Mouse (Mus musculus): ENCODE data around the gene Myh7b. TPM values are rescaled to one million over a fixed set of nuclear protein-coding genes. Genes with fewer than 3 reads are reported as not detected.

The Myh7b gene
- total and polyA plus RNA-seq, 2 experiments, result not detected

DNA sequence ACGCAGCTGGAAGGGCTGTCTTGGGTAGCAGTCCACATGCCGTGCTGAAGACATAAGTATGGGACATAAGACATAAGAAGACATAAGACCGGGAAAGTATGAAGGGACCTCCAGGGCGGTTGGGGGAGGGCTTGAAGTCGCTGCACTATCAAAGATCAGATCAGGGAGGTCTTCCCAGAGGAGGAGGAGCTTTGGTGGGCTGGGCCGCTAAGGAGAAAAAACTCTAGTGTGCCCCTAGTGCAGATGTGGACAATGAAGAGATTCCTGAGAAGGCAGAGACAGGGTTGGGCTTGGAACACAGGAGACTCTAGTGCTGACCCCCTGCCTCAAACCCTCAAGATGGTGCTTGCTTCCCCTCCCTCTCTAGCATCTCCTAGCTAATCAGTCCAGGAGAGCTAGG is 6.0 kb downstream of the Myh7b start:
- 66% methylated on average over 6 of the region's 6 CpGs for WGBS
- TF ChIP-seq CTCF (IDR thresholded peaks at IDR 0.05; ENCODE audit: low read depth, low read length), result no peak
- TF ChIP-seq POLR2A (IDR thresholded peaks at IDR 0.05; ENCODE audit: extremely low read depth, insufficient read depth, low read length), result no peak
- no peak overlapping the region for H3K27ac ChIP-seq (replicated peaks; ENCODE audit: insufficient read depth, low read depth, low read length)
- no peak overlapping the region for H3K9ac ChIP-seq (ENCODE audit: low read depth, low read length)
- DNase-seq (ENCODE audit: extremely low read depth, low read depth, low spot score), result no peak
- H3K4me1 ChIP-seq (ENCODE audit: control insufficient read depth, insufficient read depth, low read length), result peaks cover 10% of the 10 kb centered on the region
- no peak overlapping the region for H3K4me3 ChIP-seq (ENCODE audit: insufficient read depth, low read depth, low read length)
- no peaks in the 10 kb centered on the region for H3K27me3 ChIP-seq (ENCODE audit: control insufficient read depth, insufficient read depth, low read length)
- H3K79me2 ChIP-seq (ENCODE audit: control insufficient read depth, insufficient read depth, low read length), result no peaks in the 10 kb centered on the region
- H3K36me3 ChIP-seq (ENCODE audit: control insufficient read depth, insufficient read depth, low read length), result no peaks in the 10 kb centered on the region

DNA sequence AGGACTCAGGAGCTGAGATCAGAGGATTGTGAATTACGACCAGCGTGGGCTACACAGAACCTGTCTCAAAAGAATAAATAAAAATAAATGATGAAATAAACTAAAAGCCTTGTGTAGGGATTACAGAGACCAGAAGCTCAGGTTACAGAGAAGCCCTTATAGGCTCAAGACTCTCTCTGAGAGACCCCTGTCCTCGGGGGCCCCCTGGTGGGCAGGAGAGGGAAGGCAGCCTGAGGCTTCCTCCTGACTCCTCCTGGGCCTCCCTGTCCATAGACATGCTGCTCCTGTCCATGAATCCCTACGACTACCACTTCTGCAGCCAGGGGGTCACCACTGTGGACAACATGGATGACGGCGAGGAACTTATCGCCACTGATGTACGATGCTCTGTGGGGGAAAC is 8.8 kb downstream of the Myh7b start:
- Histone ChIP-seq H3K4me3 (ENCODE audit: insufficient read depth, low read depth, low read length) (no peak overlapping the region), H3K9ac (ENCODE audit: low read depth, low read length) (no peak overlapping the region), H3K79me2 (ENCODE audit: control insufficient read depth, insufficient read depth, low read length) (no peaks in the 10 kb centered on the region), H3K27ac (replicated peaks; ENCODE audit: insufficient read depth, low read depth, low read length) (no peak overlapping the region), H3K4me1 (ENCODE audit: control insufficient read depth, insufficient read depth, low read length) (peaks cover 7% of the 10 kb centered on the region), H3K27me3 (ENCODE audit: control insufficient read depth, insufficient read depth, low read length) (no peaks in the 10 kb centered on the region), H3K36me3 (ENCODE audit: control insufficient read depth, insufficient read depth, low read length) (no peaks in the 10 kb centered on the region)
- DNase-seq (ENCODE audit: extremely low read depth, low read depth, low spot score), result peak; percentile 48
- 18% methylated on average over 8 of the region's 8 CpGs for WGBS
- TF ChIP-seq POLR2A (IDR thresholded peaks at IDR 0.05; ENCODE audit: extremely low read depth, insufficient read depth, low read length) (no peak), CTCF (IDR thresholded peaks at IDR 0.05; ENCODE audit: low read depth, low read length) (peak; percentile 89)

DNA sequence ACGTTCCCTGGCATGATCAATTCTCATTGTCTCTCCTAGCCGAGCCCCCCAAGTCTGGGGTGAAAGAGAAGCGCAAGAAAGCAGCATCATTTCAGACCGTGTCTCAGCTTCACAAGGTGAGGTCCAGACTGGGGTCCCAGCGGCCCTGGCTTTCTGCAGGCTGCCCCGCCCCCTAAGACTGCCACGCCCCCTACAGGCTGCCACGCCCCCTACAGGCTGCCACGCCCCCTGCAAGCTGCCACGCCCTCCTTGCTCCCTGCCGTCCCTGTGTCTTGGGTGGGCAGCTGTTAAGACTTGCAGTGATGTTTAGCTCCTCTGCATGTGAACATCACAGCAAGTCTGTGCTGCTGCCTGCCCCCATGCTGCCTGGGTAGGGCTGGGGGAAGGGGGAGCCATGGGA is 11.6 kb downstream of the Myh7b start:
- no peaks in the 10 kb centered on the region for H3K36me3 ChIP-seq (ENCODE audit: control insufficient read depth, insufficient read depth, low read length)
- TF ChIP-seq POLR2A (IDR thresholded peaks at IDR 0.05; ENCODE audit: extremely low read depth, insufficient read depth, low read length) (no peak), CTCF (IDR thresholded peaks at IDR 0.05; ENCODE audit: low read depth, low read length) (no peak)
- H3K9ac ChIP-seq (ENCODE audit: low read depth, low read length), result no peak overlapping the region
- peaks cover 7% of the 10 kb centered on the region for H3K4me1 ChIP-seq (ENCODE audit: control insufficient read depth, insufficient read depth, low read length)
- no peaks in the 10 kb centered on the region for H3K79me2 ChIP-seq (ENCODE audit: control insufficient read depth, insufficient read depth, low read length)
- DNase-seq (ENCODE audit: extremely low read depth, low read depth, low spot score), result no peak
- 38% methylated on average over 11 of the region's 11 CpGs for WGBS
- H3K4me3 ChIP-seq (ENCODE audit: insufficient read depth, low read depth, low read length), result no peak overlapping the region
- no peaks in the 10 kb centered on the region for H3K27me3 ChIP-seq (ENCODE audit: control insufficient read depth, insufficient read depth, low read length)
- no peak overlapping the region for H3K27ac ChIP-seq (replicated peaks; ENCODE audit: insufficient read depth, low read depth, low read length)

DNA sequence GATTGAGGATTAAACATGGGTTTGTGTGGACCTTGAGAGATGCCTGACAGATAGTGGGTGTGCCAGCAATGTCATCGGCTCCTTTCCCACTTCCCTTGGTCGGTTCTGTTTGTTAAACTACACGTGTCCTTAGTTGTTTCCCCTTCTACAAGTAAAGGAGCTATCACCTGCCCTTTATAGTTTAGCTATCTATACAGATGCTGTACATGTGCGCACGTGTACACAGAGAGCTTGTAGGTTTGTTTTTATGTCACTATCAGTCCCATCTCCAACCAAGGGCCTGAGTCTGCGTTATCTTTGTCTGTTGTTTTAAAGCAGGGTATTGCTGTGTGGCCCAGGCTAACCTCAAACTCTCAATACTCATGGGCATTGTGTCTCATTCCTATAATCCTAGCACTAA is 13.0 kb downstream of the Myh7b start:
- H3K27me3 ChIP-seq (ENCODE audit: control insufficient read depth, insufficient read depth, low read length), result no peaks in the 10 kb centered on the region
- no peak overlapping the region for H3K27ac ChIP-seq (replicated peaks; ENCODE audit: insufficient read depth, low read depth, low read length)
- no peak for TF ChIP-seq POLR2A (IDR thresholded peaks at IDR 0.05; ENCODE audit: extremely low read depth, insufficient read depth, low read length)
- TF ChIP-seq CTCF (IDR thresholded peaks at IDR 0.05; ENCODE audit: low read depth, low read length), result no peak
- no peaks in the 10 kb centered on the region for H3K79me2 ChIP-seq (ENCODE audit: control insufficient read depth, insufficient read depth, low read length)
- DNase-seq (ENCODE audit: extremely low read depth, low read depth, low spot score), result no peak
- no peaks in the 10 kb centered on the region for H3K36me3 ChIP-seq (ENCODE audit: control insufficient read depth, insufficient read depth, low read length)
- no peak overlapping the region for H3K9ac ChIP-seq (ENCODE audit: low read depth, low read length)
- H3K4me1 ChIP-seq (ENCODE audit: control insufficient read depth, insufficient read depth, low read length), result peaks cover 7% of the 10 kb centered on the region
- whole genome bisulfite sequencing, result 80% methylated on average over 6 of the region's 6 CpGs
- no peak overlapping the region for H3K4me3 ChIP-seq (ENCODE audit: insufficient read depth, low read depth, low read length)

DNA sequence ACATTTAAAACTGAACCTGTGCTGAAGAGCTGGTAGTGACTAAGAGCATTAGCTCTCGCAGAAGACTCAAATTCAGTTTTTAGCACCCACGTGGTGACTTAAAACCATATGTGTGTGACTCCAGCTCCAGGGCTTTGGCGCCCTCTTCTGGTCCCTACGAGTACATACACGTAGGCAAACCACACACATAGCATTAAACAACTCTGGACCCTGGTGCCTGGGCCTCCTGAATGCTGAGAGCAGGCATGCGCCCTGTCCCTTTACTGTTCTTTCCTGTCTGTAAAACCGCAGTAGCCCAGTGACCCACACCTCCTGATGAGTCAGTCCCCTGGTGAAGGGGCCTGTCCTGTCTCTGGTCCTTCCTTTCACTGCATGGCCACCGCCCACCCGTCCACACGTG is 13.7 kb downstream of the Myh7b start:
- H3K9ac ChIP-seq (ENCODE audit: low read depth, low read length), result no peak overlapping the region
- DNase-seq (ENCODE audit: extremely low read depth, low read depth, low spot score), result peak; percentile 65
- WGBS, result 48% methylated on average over 10 of the region's 10 CpGs
- H3K79me2 ChIP-seq (ENCODE audit: control insufficient read depth, insufficient read depth, low read length), result no peaks in the 10 kb centered on the region
- peak; percentile 80 for TF ChIP-seq CTCF (IDR thresholded peaks at IDR 0.05; ENCODE audit: low read depth, low read length)
- no peak for TF ChIP-seq POLR2A (IDR thresholded peaks at IDR 0.05; ENCODE audit: extremely low read depth, insufficient read depth, low read length)
- no peaks in the 10 kb centered on the region for H3K36me3 ChIP-seq (ENCODE audit: control insufficient read depth, insufficient read depth, low read length)
- H3K27me3 ChIP-seq (ENCODE audit: control insufficient read depth, insufficient read depth, low read length), result no peaks in the 10 kb centered on the region
- peaks cover 12% of the 10 kb centered on the region for H3K4me1 ChIP-seq (ENCODE audit: control insufficient read depth, insufficient read depth, low read length)
- H3K27ac ChIP-seq (replicated peaks; ENCODE audit: insufficient read depth, low read depth, low read length), result no peak overlapping the region
- no peak overlapping the region for H3K4me3 ChIP-seq (ENCODE audit: insufficient read depth, low read depth, low read length)

DNA sequence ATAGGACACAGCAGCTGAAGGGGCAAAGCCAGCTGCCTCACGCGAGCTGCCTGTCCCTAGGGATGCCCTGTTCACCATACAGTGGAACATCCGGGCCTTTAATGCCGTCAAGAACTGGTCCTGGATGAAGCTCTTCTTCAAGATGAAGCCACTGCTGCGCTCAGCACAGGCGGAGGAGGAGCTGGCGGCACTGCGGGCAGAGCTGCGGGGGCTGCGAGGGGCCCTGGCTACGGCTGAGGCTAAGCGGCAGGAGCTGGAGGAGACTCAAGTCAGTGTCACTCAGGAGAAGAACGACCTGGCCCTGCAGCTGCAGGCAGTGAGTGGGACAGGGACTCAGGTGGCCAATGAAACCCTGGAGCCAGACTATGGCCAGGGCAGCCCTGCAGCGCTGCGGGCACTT is 15.3 kb downstream of the Myh7b start:
- H3K36me3 ChIP-seq (ENCODE audit: control insufficient read depth, insufficient read depth, low read length), result no peaks in the 10 kb centered on the region
- H3K4me1 ChIP-seq (ENCODE audit: control insufficient read depth, insufficient read depth, low read length), result peaks cover 6% of the 10 kb centered on the region; the same call in 1 of the 2 replicates
- no peaks in the 10 kb centered on the region for H3K27me3 ChIP-seq (ENCODE audit: control insufficient read depth, insufficient read depth, low read length)
- no peaks in the 10 kb centered on the region for H3K79me2 ChIP-seq (ENCODE audit: control insufficient read depth, insufficient read depth, low read length)
- H3K4me3 ChIP-seq (ENCODE audit: insufficient read depth, low read depth, low read length), result no peak overlapping the region
- no peak overlapping the region for H3K9ac ChIP-seq (ENCODE audit: low read depth, low read length)
- WGBS, result 58% methylated on average over 15 of the region's 15 CpGs
- TF ChIP-seq CTCF (IDR thresholded peaks at IDR 0.05; ENCODE audit: low read depth, low read length) (no peak), POLR2A (IDR thresholded peaks at IDR 0.05; ENCODE audit: extremely low read depth, insufficient read depth, low read length) (no peak)
- DNase-seq (ENCODE audit: extremely low read depth, low read depth, low spot score), result no peak
- no peak overlapping the region for H3K27ac ChIP-seq (replicated peaks; ENCODE audit: insufficient read depth, low read depth, low read length)

All from liver, adult 2 months (tissue).